Mouse (Mus musculus) ES-E14 (cell line): ENCODE measurements at regions not wholly inside any gene's neighbourhood (a gene's known extent, or its start where the extent isn't known, plus 50 kb on each side); places are given as distances from the start of the nearest gene placed in this dataset.

Experiments
- DNase-seq: peaks from one replicate; pipeline ENCODE4 v3.0.0-alpha.2; 2013; ENCODE audit warnings: low read depth, low spot score
- H3K27ac ChIP-seq: 2 replicates; pipeline ENCODE4 v1.5.1; 2012; ENCODE audit warnings: low read depth, mild to moderate bottlenecking, low read length, moderate library complexity, mixed read lengths; ENCODE audit not compliant: poor library complexity, insufficient read depth, severe bottlenecking
- H3K36me3 ChIP-seq: 2 replicates; pipeline ENCODE4 v1.6.1; 2012; ENCODE audit warnings: mild to moderate bottlenecking, low read length, moderate library complexity, mixed read lengths; ENCODE audit not compliant: control insufficient read depth, poor library complexity, insufficient read depth, severe bottlenecking
- H3K4me1 ChIP-seq, 2 experiments: fragments of 150-350 bp in 1 of 2; sonication (generic) in 1 of 2; 2 replicates each; pipeline ENCODE4 v1.6.1; 2012; ENCODE audit warnings: low read length in 2 of 2, mild to moderate bottlenecking in 1 of 2, mixed read lengths in 1 of 2; ENCODE audit not compliant: control insufficient read depth in 2 of 2, insufficient read depth in 2 of 2, poor library complexity in 1 of 2
- H3K4me3 ChIP-seq, 2 experiments: fragments of 150-350 bp in 1 of 2; sonication (generic) in 1 of 2; 2 replicates each; pipeline ENCODE4 v1.5.1; 2012; ENCODE audit warnings: low read length in 2 of 2, low read depth in 1 of 2, mild to moderate bottlenecking in 1 of 2, mixed read lengths in 1 of 2; ENCODE audit not compliant: insufficient read depth in 1 of 2, poor library complexity in 1 of 2, severe bottlenecking in 1 of 2
- H3K9ac ChIP-seq: 2 replicates; pipeline ENCODE4 v1.6.1; 2012; ENCODE audit warnings: low read depth, mild to moderate bottlenecking, low read length, mixed read lengths; ENCODE audit not compliant: poor library complexity, insufficient read depth, severe bottlenecking
- H3K9me3 ChIP-seq: fragments of 150-350 bp; sonication (generic); 2 replicates; pipeline ENCODE4 v1.6.1; 2012; ENCODE audit warnings: low read depth, mild to moderate bottlenecking, low read length; ENCODE audit not compliant: control insufficient read depth, insufficient read depth
- CHD2 ChIP-seq: IDR thresholded peaks from 2 replicates; pipeline ENCODE4 v1.6.1; 2014; ENCODE audit warnings: mild to moderate bottlenecking, low read depth, low read length, inconsistent platforms
- HCFC1 ChIP-seq: IDR thresholded peaks from 2 replicates; pipeline ENCODE4 v1.6.1; 2012; ENCODE audit warnings: low read length, inconsistent platforms, borderline replicate concordance; ENCODE audit not compliant: insufficient read depth
- MAFK ChIP-seq: IDR thresholded peaks from 2 replicates; pipeline ENCODE4 v1.6.1; 2014; ENCODE audit warnings: mild to moderate bottlenecking, low read depth, low read length, inconsistent platforms; ENCODE audit not compliant: insufficient read depth
- ZC3H11A ChIP-seq: IDR thresholded peaks from 2 replicates; pipeline ENCODE4 v1.6.1; 2012; ENCODE audit warnings: low read depth, mild to moderate bottlenecking, inconsistent platforms, low read length, borderline replicate concordance
- ZNF384 ChIP-seq: IDR thresholded peaks from 2 replicates; pipeline ENCODE4 v1.6.1; 2012; ENCODE audit warnings: low read depth, low read length, inconsistent platforms
- in situ Hi-C, 2 experiments: fragments of 600-800 bp; cut with MboI; formaldehyde crosslinking; loops; one replicate each; pipeline ENCODE4 v1.15.1; 2025; ENCODE audit warnings: low sequenced_read_pairs in 2 of 2, inconsistent platforms in 1 of 2; ENCODE audit not compliant: unreplicated experiment in 2 of 2

GRCm38 (mm10) chr2:147247238-147247637 is 53.2 kb upstream of the Nkx2-2 start:
- Histone ChIP-seq H3K9ac (no peak overlapping the region), H3K9me3 (no peaks in the 10 kb centered on the region), H3K4me3 (no peak overlapping the region), H3K27ac (no peak overlapping the region), H3K4me1 (no peaks in the 10 kb centered on the region), H3K36me3 (no peaks in the 10 kb centered on the region)
- TF ChIP-seq MAFK (no peak), CHD2 (no peak), HCFC1 (no peak), ZNF384 (no peak), ZC3H11A (no peak)
- in situ Hi-C loops: no loop called here
- no peak for DNase-seq

GRCm38 (mm10) chr2:147244406-147244805 is 50.4 kb upstream of the Nkx2-2 start:
- TF ChIP-seq CHD2 (no peak), MAFK (no peak), ZNF384 (no peak), HCFC1 (no peak), ZC3H11A (no peak)
- Histone ChIP-seq H3K4me3 (no peak overlapping the region), H3K4me1 (no peaks in the 10 kb centered on the region), H3K9me3 (no peaks in the 10 kb centered on the region), H3K36me3 (no peaks in the 10 kb centered on the region), H3K27ac (no peak overlapping the region), H3K9ac (no peak overlapping the region)
- DNase-seq: no peak
- in situ Hi-C loops: no loop called here
